Mouse (Mus musculus): ENCODE measurements at regions not wholly inside any gene's neighbourhood (a gene's known extent, or its start where the extent isn't known, plus 50 kb on each side); places are given as distances from the start of the nearest gene placed in this dataset.
A peak's percentile ranks its signal among the peaks of the same experiment; 100 is the strongest.

DNA sequence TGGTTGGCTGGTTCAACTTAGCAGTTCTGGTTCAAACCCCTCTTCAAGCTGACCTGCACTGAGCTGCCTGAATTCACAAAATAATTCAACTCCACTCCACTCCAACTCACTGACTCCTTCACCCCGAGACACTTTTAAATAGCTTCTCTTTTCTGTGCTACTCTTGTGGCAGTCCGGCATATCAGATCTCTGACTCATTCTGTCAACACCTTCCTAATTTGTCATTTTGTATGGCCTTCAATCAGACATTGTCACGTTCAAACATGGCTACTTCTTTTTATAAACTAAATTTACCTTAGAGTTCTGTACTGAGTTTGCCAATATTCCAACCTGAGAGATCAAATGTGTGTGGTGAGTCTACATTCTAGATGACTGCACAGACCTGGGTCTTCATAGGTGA, 579.1 kb downstream of the Slitrk1 start:
- DNase-seq (ENCODE audit: low read depth, low spot score): no peak

DNA sequence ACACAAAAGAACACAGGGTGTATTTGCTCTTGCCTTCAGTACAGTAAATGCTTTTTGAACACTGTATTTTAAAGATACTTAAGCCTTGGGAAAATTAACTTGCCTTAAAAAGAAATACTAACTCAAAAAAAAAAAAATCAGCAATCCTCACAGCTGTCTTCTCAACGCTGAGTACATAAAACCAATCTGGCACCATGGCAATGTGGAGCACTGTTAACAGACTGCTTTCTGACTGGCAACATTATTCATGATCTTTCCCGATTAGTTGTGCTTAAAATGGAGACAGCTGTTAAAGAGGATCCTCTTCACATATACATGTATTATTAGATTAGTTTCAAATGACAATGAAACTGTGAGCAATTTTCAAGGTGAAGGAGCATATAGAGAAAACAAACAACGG, 587.5 kb downstream of the Slitrk1 start:
- DNase-seq (ENCODE audit: low read depth, low spot score): peak; percentile 38

DNA sequence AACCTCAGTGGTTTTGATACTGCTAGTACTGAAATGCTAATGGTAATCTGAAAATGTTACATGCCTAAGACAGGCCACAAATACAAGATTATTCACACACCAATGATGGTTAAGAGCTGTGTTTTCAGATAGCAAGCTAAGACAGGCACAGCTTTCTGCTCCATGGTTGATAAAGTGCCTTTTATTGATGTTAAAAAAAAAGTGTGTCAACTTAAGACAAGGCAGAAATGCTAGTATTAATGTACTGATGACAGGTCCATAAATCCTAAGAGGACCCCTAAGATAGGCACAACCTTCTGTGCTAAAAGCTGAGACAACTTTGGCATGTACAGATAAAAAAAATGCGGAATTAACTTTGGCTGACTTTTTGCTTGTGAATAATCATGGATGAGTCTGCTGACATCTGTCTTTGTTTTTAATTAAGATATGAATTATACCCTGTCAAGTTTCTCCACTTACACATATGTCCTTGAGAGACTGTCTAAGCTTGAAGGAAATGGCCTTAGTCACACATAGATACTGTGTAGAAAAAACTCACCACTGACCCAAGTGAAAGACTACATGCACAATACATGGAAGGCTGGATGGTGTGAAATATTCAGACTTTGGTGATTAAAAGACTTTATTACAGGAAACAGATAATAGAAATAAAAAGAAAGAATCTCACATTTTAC, 590.5 kb downstream of the Slitrk1 start:
- no peak for DNase-seq (ENCODE audit: low read depth, low spot score)

DNA sequence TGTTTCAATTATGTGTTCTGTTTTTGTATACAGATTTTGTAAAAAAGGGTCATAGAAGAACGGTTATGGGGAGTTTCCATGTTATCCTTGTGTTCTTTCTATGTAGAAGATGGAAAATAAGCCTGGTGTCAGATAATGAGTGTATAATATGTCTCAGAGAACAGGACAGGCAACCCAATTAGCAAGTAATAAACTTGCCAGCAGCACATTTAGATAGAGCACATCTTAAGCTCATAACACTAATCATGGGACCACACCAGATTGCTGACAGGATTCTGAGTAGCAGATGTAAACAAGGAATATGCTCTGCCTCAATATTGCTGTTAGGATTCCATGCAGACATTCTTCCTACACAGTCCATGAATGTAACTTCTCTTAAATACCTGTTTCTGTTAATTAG, 606.3 kb downstream of the Slitrk1 start:
- no peak for DNase-seq (ENCODE audit: low read depth, low spot score)

DNA sequence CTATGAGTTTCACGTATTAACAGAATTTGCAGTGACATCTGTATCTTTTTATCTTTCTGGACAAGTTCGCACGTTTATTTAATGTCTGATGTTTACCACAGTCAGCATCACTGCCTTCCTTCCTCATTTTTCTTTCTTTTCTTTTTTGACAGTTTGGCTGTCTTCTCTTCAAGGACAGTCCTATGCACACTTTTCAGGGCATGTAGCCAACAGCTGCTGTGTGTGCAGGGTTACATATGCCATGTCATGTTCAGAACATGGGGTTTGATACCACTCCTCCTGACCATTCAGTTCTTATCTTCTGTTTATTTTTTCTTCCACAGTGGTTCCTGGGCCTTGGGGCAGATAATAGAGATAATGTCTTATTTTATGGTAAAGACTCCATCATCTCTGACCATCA, 634.3 kb downstream of the Slitrk1 start:
- no peak for DNase-seq (ENCODE audit: low read depth, low spot score)

DNA sequence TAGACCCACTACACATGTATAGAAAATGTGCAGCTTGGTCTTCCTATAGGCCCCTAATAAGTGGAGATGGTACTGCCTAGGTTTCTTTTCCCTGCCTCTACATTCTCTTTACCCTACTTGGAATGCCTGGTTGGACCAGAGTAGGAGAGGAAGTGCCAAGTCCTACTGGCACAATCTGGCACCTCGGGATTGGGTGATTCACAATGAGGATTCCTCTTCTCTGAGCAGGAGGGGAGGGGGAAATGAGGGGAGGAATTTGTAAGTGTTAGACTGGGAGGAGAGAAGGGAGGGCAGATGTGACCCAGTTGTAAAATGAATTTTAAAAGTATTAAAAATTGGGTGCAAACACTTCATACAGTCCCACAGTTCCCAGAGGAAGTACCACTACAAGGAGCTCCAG, 652.9 kb downstream of the Slitrk1 start:
- DNase-seq (ENCODE audit: low read depth, low spot score): no peak

DNA sequence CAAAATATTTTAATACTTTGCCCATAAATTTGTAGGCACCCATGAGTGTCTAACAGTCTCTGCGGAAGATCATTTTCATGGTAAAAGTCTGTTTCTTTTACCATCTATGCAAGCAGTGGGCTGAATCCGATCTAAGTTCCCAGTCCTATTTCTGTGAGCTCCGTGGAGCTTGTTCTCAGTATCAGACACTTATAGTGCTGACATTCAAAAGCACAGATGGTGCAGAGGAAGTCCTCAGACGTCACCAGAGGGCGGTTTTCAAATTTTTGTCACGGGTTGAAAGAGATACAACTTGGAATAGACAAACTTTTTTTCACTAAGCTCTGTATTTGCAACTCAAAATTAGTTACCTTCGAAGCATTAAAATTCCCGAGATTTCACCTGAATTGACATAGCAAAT, 666.6 kb downstream of the Slitrk1 start:
- DNase-seq (ENCODE audit: low read depth, low spot score): peak; percentile 95

DNA sequence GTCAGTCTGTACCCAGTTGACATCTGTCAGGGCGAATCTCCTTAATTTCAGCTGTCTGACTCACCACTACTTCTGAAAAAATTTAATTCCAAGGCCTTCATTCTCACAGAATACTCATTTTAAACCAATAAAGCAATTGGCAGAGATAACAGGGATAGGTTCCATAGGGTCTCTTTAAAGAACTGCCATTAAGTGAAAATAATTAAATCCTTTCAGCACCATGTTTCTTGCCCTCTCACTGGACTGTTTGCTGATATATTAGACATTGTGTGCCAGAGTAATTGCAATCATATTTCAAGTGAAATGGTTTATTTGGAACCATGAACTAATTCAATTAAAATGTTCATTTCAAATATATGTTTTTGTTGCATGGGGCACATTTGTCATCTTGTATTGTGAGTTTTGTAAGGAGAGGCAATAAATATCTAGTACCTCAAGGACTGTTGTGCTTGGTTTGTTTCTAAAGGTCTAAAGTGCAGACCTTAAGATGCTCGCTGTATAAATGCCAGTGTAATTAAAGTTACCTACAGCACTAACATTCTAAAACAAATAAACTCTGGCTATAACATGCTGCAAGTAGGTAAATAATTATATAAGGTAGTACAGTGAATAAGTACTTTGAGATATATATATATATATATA, 688.4 kb downstream of the Slitrk1 start:
- DNase-seq (ENCODE audit: low read depth, low spot score): no peak

DNA sequence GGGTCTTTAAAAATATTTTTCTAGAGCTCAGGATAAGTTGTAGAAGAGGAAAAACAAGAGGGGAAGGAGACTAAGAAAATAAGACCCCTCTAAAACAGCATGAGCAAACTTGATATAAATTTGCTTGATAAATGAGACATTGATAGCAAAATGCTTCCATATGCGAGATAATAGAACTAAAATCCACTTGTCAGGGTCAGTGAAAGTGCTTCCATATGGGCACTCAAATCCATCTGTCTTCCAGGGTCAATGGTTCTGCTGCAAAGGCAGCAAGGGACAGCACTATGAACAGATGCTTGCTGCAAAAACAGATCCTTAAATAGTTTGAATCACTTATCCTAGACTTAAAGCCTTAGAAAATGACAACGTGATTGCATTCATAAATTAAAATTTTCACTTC, 704.7 kb downstream of the Slitrk1 start:
- DNase-seq (ENCODE audit: low read depth, low spot score): no peak

DNA sequence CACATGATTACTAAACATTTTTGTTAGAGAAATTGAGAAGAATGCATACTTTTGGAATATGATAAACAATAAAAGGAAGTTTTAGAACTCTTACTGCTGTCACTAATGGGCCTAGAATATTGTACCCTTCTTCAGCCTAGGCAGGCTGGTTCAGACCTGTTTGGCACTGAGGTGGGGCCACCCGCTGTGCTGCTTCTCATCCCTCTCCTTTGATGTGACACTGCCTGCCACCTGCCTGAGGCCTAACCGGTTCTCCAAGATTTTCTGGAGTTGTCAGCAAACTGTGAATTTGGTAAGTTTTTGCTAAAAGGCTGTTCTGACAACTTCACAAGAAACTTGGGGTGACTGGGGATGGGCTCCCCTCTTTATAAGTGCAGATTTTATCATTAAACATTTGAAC, 714.8 kb downstream of the Slitrk1 start:
- no peak for DNase-seq (ENCODE audit: low read depth, low spot score)

DNA sequence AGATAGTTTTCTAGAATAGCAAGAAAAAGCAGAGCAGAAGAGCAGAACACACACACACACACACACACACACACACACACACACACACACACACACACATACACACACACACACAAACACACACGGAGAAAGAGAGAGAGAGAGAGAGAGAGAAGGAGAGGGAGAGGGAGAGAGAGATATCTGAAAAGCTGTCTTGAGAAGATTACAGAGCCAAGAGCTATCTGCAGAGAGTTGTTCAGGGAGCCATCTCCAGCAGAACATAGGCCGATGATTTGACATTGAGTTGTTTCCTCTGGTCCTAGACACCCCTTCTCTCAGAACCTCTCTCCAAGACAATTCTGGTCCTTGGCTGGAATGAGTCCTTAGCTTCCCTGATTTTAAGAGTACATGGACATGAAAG, 733.0 kb downstream of the Slitrk1 start:
- no peak for DNase-seq (ENCODE audit: low read depth, low spot score)

DNA sequence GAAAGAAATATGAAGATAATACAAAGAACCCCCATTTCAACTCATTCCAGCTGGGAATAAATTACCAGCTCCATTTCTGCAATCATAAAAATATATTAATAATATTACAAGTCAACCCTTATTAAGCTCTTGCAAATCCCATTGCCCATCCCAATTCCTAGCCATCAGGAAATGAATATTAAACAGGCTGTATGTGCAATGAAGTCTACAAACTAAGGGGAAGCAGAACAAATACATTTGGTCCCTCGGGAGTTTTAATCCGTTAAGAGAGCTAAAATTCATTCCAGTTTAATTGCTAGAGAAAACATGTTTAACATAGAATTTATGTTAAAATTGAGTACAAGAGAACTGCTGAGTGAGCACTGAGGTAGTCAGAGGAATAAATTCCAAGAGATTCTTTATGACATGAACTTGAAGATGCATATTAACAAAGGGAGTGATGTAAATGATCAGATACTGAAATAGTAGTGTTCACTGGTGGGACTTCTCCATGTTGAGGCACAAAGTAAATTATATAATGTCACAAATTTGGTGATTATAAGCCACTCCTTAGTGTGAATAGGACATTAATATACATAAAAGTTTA, 738.6 kb downstream of the Slitrk1 start:
- no peak for DNase-seq (ENCODE audit: low read depth, low spot score)

DNA sequence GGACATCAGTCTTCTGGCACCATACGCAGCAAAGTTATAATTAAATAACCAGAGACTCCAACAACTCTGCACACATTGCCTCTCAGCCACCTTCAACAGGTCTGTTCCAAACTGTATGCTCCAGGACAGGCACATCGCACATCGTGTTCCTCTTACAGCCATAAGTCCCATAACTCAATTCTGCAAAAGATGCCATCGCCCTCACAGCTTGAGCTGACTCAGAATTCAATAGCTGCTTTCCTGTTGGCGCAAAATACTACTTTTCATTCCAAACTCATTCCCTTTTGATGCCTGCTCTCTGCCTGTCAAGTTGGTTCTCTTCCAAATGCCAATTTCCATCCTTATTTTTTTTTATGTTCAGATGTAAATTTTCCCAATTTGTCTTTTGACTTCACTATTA, 761.0 kb downstream of the Slitrk1 start:
- peak; percentile 51 for DNase-seq (ENCODE audit: low read depth, low spot score)

DNA sequence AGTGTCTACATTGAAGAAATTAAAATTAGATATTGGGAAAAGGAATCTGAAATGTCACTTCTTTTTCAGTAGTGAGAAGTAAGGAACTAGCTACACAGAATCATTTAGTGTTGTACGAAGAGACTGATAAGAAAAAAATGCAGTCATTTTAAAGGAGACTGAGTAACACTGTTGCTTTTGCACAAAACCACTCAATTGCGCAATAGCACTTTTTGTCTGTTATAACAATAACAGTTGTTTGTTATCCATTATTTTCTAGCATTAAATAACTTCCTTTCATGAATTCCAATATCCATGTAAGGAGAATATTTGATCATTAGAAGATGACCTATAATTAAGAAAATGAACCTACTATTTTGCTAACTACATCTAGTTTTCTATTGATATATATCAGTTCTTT, 790.8 kb downstream of the Slitrk1 start:
- no peak for DNase-seq (ENCODE audit: low read depth, low spot score)

DNA sequence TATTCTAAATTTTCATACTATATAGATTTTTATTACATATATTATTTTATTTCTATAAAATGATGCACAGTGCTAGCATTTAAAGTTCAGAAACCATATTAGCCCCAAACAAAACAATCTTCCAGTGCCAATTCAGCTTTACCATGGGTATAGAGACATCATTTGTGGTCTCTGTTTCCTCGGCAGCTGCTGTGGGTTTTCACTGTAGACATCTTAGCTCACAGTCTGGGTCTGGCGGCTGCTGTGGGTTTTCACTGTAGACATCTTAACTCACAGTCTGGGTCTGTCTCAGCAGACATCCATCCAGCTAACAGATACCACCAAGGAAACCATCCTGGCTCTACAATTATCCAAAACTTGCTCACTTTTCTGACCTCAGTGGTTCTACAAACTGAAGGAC, 808.9 kb downstream of the Slitrk1 start:
- DNase-seq (ENCODE audit: low read depth, low spot score): no peak

DNA sequence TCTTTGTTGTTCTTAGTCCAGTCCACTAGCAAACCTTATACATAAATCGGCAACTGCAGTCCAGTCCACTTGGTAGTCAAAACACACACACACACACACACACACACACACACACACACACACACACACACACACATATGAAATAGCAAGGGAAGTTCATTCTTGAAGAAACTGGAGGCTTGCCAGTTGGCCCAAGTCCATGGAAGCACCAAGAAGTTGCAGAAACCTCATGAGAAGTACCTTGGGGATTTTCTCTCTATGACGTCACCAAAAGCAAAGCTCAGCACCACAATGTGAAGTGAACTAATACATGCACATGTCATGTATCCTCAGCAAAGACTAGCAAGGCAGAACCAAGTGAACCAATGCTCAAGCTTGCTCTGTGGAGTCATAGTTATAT, 823.0 kb downstream of the Slitrk1 start:
- no peak for DNase-seq (ENCODE audit: low read depth, low spot score)

DNA sequence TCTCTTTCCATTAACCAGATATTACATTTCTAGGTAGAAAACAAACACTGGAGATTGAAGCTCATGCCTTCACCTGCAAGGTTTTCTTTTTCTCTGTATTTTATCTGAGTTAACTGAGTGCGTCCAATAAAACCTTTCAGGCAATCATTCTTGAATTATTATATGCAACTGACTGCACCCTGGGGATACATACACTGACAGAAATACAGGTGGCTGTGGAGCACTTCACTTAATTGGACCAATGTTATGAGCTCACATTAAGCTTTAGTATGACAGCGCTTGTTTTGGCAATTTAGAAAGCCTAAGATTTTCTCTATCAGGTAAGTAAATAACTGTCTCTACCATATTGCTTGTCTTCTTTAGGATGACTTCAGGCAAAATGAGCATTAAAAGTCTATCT, 864.0 kb downstream of the Slitrk1 start:
- DNase-seq (ENCODE audit: low read depth, low spot score): no peak

DNA sequence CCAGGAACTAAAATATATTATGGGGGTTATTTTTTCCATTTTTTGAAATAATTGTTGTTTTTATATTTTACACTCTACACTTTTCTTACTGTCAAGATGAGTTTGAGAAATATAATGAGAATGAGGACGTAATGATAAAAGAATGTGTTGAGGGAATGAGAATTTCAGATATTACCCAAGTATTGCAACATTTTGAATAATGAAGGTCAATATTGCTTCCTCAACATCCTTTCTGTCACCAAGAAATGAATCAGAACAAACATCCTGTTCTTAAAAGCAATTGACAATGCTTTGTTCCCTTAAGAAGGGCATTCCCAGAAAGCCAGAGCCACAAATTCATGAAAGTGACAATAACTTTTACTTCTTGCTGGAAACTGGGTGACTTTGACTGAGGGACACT, 878.0 kb downstream of the Slitrk1 start:
- no peak for DNase-seq (ENCODE audit: low read depth, low spot score)

DNA sequence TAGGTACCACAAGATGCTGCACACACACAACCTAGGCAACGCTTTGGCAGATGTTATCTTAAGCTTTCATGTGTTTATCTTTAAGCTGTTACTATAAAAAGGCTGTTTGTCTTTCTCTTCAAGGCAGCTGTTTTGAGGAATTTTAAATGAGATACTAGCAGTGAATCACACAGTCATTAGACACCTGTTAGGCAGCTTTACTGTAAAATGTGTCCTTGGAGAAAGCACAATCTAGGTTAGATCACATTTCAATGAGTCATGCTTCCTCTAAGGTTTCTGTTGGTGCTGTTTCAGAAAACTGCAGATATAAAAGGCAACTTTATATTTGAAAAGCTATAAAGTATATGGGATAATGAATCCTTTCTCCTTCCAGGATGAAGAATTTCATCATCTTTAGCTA, 879.8 kb downstream of the Slitrk1 start:
- DNase-seq (ENCODE audit: low read depth, low spot score): no peak

DNA sequence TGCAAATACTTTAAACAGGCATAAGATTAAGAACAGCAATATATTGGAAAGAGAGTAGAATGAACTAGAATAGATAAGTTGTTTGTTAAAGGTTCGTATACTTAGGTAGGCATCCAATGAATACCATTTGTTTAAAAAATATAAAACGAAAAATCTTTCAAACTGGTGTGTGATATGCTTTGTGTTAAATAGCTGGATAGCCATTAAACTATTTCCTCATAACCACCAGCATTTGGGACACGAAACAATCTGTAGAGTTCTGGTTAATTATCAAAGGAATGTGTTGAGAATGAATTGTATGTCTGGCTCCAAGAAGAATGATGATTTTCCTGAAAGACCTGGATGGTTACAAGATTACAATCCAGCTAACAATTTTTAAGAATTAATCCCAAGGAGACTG, 891.4 kb downstream of the Slitrk1 start:
- DNase-seq (ENCODE audit: low read depth, low spot score): no peak

DNA sequence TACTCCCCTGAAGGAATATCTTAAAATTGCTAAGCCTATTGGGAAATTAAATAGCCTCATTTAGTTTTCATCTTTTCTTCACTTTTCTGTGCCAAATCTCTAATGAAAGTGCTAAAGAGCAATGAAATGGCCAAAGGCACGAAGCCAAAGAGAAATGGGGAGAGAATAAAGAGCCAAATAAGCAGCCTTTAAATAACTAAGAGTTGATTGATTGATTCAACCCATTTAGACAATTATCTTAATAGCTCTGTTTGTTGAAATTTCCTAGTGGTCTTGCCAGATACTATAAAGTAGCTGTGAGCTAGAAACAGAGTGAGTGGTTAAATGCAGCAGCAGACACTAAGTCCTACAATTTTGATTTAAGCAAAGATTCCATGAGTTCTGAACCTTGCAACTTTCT, 891.9 kb downstream of the Slitrk1 start:
- no peak for DNase-seq (ENCODE audit: low read depth, low spot score)

DNA sequence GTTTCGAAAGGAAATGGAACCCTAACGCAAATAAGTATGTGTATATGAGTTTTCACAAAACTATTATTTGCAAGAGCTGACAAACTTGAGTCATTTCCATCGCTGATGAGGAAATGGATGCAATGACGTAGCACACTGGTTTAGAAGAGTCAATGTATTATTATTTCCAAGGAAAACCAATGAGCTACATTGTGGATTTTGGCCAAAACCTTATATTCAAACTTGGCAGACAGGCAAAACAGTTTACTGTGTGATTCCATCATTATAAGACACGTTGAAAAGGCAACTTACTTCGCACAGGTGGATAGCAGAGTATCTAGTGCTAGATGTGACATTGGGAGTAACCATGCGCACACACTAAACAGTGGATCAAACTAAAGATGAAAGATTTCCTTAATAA, 892.6 kb downstream of the Slitrk1 start:
- no peak for DNase-seq (ENCODE audit: low read depth, low spot score)

DNA sequence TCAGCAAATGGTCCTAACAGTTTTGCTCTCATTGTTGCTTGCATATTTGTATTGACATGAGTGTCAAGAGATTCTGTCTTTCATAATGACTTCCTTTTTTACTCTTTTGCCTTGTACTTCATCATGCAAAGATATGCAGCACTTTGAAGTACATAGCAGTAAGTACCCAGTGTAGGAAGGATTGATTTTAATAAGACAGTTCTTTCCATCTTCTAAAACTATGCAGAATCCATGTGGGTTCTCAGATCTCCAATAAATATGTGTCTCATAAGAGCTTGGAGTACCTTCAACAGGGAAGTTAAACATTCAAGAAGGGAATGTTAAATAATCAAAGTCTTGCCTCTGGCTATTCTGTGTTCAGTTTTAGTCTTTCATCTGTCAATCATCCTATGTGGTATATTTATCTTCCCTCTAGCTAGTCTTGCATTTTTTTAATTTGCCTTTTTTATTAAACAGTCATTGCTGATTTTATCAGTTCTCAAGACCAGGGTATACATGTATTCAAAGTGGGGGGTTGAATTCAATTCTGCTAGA, 926.1 kb downstream of the Slitrk1 start:
- no peak for DNase-seq (ENCODE audit: low read depth, low spot score)
